Mouse (Mus musculus): ENCODE measurements around the gene Gm16253. TPM values are rescaled to one million over a fixed set of nuclear protein-coding genes. Genes with fewer than 3 reads are reported as not detected.

Gm16253 gene
- polyA plus RNA-seq, 1 experiment = 0.20 TPM

- Histone ChIP-seq H3K36me3 (ENCODE audit: control insufficient read depth, insufficient read depth) (no peaks in the 10 kb centered on the region), H3ac (ENCODE audit: control insufficient read depth, insufficient read length, low read depth) (peak overlapping the region; percentile 52), H3K79me2 (ENCODE audit: control insufficient read depth, insufficient read depth) (no peaks in the 10 kb centered on the region), H3K27me3 (ENCODE audit: control insufficient read depth, insufficient read depth, insufficient read length) (no peaks in the 10 kb centered on the region), H3K79me3 (ENCODE audit: low read depth) (no peaks in the 10 kb centered on the region), H3K4me3 (ENCODE audit: insufficient read depth, poor library complexity, severe bottlenecking) (peak overlapping the region; percentile 56)
- TF ChIP-seq MYOD1 (IDR thresholded peaks at IDR 0.05; ENCODE audit: control insufficient read depth, insufficient read length, low read depth) (no peak), FOSL1 (IDR thresholded peaks at IDR 0.05; ENCODE audit: insufficient read depth, low read length, poor library complexity, severe bottlenecking) (no peak)
Observed at GRCm38 (mm10) chr3:96593374-96593773, 16.6 kb downstream of the Gm16253 start.

- peak within 1 kb of the TSS; percentile 52 for H3ac ChIP-seq (ENCODE audit: control insufficient read depth, insufficient read length, low read depth)
- H3K27me3 ChIP-seq (ENCODE audit: control insufficient read depth, insufficient read depth, insufficient read length) = no peaks in the 10 kb centered on the region
- peak within 1 kb of the TSS; percentile 56 for H3K4me3 ChIP-seq (ENCODE audit: insufficient read depth, poor library complexity, severe bottlenecking)
- no peaks in the 10 kb centered on the region for H3K79me3 ChIP-seq (ENCODE audit: low read depth)
- TF ChIP-seq CEBPB (IDR thresholded peaks at IDR 0.05; ENCODE audit: low read depth) = no peak
- TF ChIP-seq USF1 (IDR thresholded peaks at IDR 0.05; ENCODE audit: low read depth) = no peak
- peak; percentile 2 for TF ChIP-seq CTCF (IDR thresholded peaks at IDR 0.05; ENCODE audit: control insufficient read depth, insufficient read depth, insufficient read length)
- no peaks in the 10 kb centered on the region for H3K36me3 ChIP-seq (ENCODE audit: control insufficient read depth, insufficient read depth)
- no peaks in the 10 kb centered on the region for H3K79me2 ChIP-seq (ENCODE audit: control insufficient read depth, insufficient read depth)
Observed at GRCm38 (mm10) chr3:96593790-96594560, 17.2 kb downstream of the Gm16253 start, which contains the start of gene Polr3gl. Polr3gl (minus strand) TSS chr3:96594181.

GRCm38 (mm10) chr3:96594851-96595250 is 18.1 kb downstream of the Gm16253 start:
- H3K79me3 ChIP-seq (ENCODE audit: low read depth) = no peaks in the 10 kb centered on the region
- no peaks in the 10 kb centered on the region for H3K36me3 ChIP-seq (ENCODE audit: control insufficient read depth, insufficient read depth)
- H3ac ChIP-seq (ENCODE audit: control insufficient read depth, insufficient read length, low read depth) = no peak overlapping the region
- H3K4me3 ChIP-seq (ENCODE audit: insufficient read depth, poor library complexity, severe bottlenecking) = no peak overlapping the region
- no peak for TF ChIP-seq CTCF (IDR thresholded peaks at IDR 0.05; ENCODE audit: control insufficient read depth, insufficient read depth, insufficient read length)
- no peak for TF ChIP-seq MYOD1 (IDR thresholded peaks at IDR 0.05; ENCODE audit: control insufficient read depth, insufficient read length, low read depth)
- no peak for TF ChIP-seq MAX (IDR thresholded peaks at IDR 0.05)
- TF ChIP-seq CEBPB (IDR thresholded peaks at IDR 0.05; ENCODE audit: low read depth) = no peak
- no peak for TF ChIP-seq USF1 (IDR thresholded peaks at IDR 0.05; ENCODE audit: low read depth)
- no peak for TF ChIP-seq MYOG (IDR thresholded peaks at IDR 0.05; ENCODE audit: control insufficient read depth, extremely low read depth, insufficient read length)
- TF ChIP-seq FOSL1 (IDR thresholded peaks at IDR 0.05; ENCODE audit: insufficient read depth, low read length, poor library complexity, severe bottlenecking) = no peak
- no peaks in the 10 kb centered on the region for H3K27me3 ChIP-seq (ENCODE audit: control insufficient read depth, insufficient read depth, insufficient read length)
- no peaks in the 10 kb centered on the region for H3K79me2 ChIP-seq (ENCODE audit: control insufficient read depth, insufficient read depth)

- Histone ChIP-seq H3ac (ENCODE audit: control insufficient read depth, insufficient read length, low read depth) (no peak overlapping the region), H3K36me3 (ENCODE audit: control insufficient read depth, insufficient read depth) (no peaks in the 10 kb centered on the region), H3K79me3 (ENCODE audit: low read depth) (no peaks in the 10 kb centered on the region), H3K79me2 (ENCODE audit: control insufficient read depth, insufficient read depth) (no peaks in the 10 kb centered on the region), H3K4me3 (ENCODE audit: insufficient read depth, poor library complexity, severe bottlenecking) (no peak overlapping the region), H3K27me3 (ENCODE audit: control insufficient read depth, insufficient read depth, insufficient read length) (no peaks in the 10 kb centered on the region)
- TF ChIP-seq MYOG (IDR thresholded peaks at IDR 0.05; ENCODE audit: control insufficient read depth, extremely low read depth, insufficient read length) (no peak), CEBPB (IDR thresholded peaks at IDR 0.05; ENCODE audit: low read depth) (no peak), MYOD1 (IDR thresholded peaks at IDR 0.05; ENCODE audit: control insufficient read depth, insufficient read length, low read depth) (peak; percentile 43), USF1 (IDR thresholded peaks at IDR 0.05; ENCODE audit: low read depth) (no peak), MAX (IDR thresholded peaks at IDR 0.05) (no peak), FOSL1 (IDR thresholded peaks at IDR 0.05; ENCODE audit: insufficient read depth, low read length, poor library complexity, severe bottlenecking) (no peak), CTCF (IDR thresholded peaks at IDR 0.05; ENCODE audit: control insufficient read depth, insufficient read depth, insufficient read length) (no peak)
Observed at GRCm38 (mm10) chr3:96595661-96596060, 18.9 kb downstream of the Gm16253 start.

- TF ChIP-seq MAX (IDR thresholded peaks at IDR 0.05) (no peak), FOSL1 (IDR thresholded peaks at IDR 0.05; ENCODE audit: insufficient read depth, low read length, poor library complexity, severe bottlenecking) (no peak), CEBPB (IDR thresholded peaks at IDR 0.05; ENCODE audit: low read depth) (no peak), USF1 (IDR thresholded peaks at IDR 0.05; ENCODE audit: low read depth) (no peak), CTCF (IDR thresholded peaks at IDR 0.05; ENCODE audit: control insufficient read depth, insufficient read depth, insufficient read length) (no peak), MYOG (IDR thresholded peaks at IDR 0.05; ENCODE audit: control insufficient read depth, extremely low read depth, insufficient read length) (no peak), MYOD1 (IDR thresholded peaks at IDR 0.05; ENCODE audit: control insufficient read depth, insufficient read length, low read depth) (no peak)
- Histone ChIP-seq H3ac (ENCODE audit: control insufficient read depth, insufficient read length, low read depth) (peak within 1 kb of the TSS; percentile 45), H3K79me3 (ENCODE audit: low read depth) (peaks cover under 1% of the 10 kb centered on the region), H3K27me3 (ENCODE audit: control insufficient read depth, insufficient read depth, insufficient read length) (no peaks in the 10 kb centered on the region), H3K79me2 (ENCODE audit: control insufficient read depth, insufficient read depth) (peaks cover 1% of the 10 kb centered on the region), H3K36me3 (ENCODE audit: control insufficient read depth, insufficient read depth) (no peaks in the 10 kb centered on the region), H3K4me3 (ENCODE audit: insufficient read depth, poor library complexity, severe bottlenecking) (peak within 1 kb of the TSS; percentile 21)
Observed at GRCm38 (mm10) chr3:96596228-96596707, 19.5 kb downstream of the Gm16253 start, which contains the start of gene Ankrd34a. Ankrd34a (plus strand) TSS chr3:96596636.

GRCm38 (mm10) chr3:96596855-96597254 is 20.1 kb downstream of the Gm16253 start:
- TF ChIP-seq MYOG (IDR thresholded peaks at IDR 0.05; ENCODE audit: control insufficient read depth, extremely low read depth, insufficient read length) (no peak), USF1 (IDR thresholded peaks at IDR 0.05; ENCODE audit: low read depth) (no peak), CEBPB (IDR thresholded peaks at IDR 0.05; ENCODE audit: low read depth) (no peak), FOSL1 (IDR thresholded peaks at IDR 0.05; ENCODE audit: insufficient read depth, low read length, poor library complexity, severe bottlenecking) (no peak), MYOD1 (IDR thresholded peaks at IDR 0.05; ENCODE audit: control insufficient read depth, insufficient read length, low read depth) (no peak), MAX (IDR thresholded peaks at IDR 0.05) (no peak), CTCF (IDR thresholded peaks at IDR 0.05; ENCODE audit: control insufficient read depth, insufficient read depth, insufficient read length) (no peak)
- no peaks in the 10 kb centered on the region for H3K36me3 ChIP-seq (ENCODE audit: control insufficient read depth, insufficient read depth)
- H3K79me3 ChIP-seq (ENCODE audit: low read depth) = peaks cover 2% of the 10 kb centered on the region
- peaks cover 7% of the 10 kb centered on the region for H3K79me2 ChIP-seq (ENCODE audit: control insufficient read depth, insufficient read depth)
- no peak overlapping the region for H3ac ChIP-seq (ENCODE audit: control insufficient read depth, insufficient read length, low read depth)
- peak overlapping the region; percentile 21 for H3K4me3 ChIP-seq (ENCODE audit: insufficient read depth, poor library complexity, severe bottlenecking)
- H3K27me3 ChIP-seq (ENCODE audit: control insufficient read depth, insufficient read depth, insufficient read length) = no peaks in the 10 kb centered on the region
